Mouse (Mus musculus): ENCODE results near the gene 4921504E06Rik.

- TF ChIP-seq POLR2A (IDR thresholded peaks at IDR 0.05; ENCODE audit: control insufficient read depth, extremely low read depth, insufficient read depth, low read length, poor library complexity) (no peak), CTCF (IDR thresholded peaks at IDR 0.05; ENCODE audit: borderline replicate concordance, control insufficient read depth, extremely low read depth, insufficient read depth, low read length, poor library complexity) (no peak)
Observed at GRCm38 (mm10) chr2:19431614-19432323, 121.9 kb downstream of the 4921504E06Rik start.
